Comparison of ENCODE assay signal across 23 mouse cellular contexts in the genomic region with DNA sequence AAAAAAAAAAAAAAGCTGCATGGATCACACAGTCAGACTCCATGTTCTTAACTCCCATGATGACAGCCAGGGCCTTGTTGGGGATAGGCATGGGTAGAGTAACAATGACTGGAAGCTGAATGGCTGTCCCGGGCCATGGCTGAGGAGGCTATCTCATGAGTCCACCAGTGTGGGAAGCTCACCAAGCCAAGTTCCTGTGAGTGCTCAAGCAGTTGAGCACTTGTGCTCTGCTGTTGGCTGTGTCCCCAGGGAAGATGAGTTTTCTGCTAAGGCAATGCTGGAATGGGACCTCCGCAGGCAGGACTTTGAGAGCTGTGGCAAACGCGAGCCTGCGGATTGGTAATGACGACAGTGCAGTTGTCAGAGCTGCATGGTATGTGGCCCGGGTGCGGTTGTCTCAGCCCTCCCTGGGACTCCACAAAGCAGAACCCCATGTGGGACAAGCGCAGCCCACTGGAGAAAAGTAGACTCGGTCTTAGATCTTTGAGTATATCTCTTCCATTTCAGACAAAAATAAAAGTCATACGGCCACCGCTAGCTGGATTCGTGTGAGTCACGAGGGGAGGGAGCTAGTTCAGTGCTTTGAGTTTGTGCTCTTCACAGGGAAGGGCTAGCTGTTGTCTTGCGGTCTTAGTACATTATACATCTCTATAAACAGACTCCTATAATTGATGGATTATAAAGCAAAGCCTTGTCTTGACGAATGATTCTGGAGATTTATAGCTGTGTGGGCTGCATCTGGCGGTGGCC. TPM values are rescaled to one million over a fixed set of nuclear protein-coding genes. Genes with fewer than 3 reads are reported as not detected.
DNase-seq lines count a peak whose midpoint lies in the region; ATAC-seq and TF ChIP-seq lines count a peak whose summit lies in the region.
"Had no signal": no experiment of that assay in that cellular context is flagged by ENCODE, and none has a peak within 500 bp of the region (broad histone marks: within the 10 kb centered on the region; RNA-seq: fewer than 3 reads in every experiment).

No protein-coding gene starts in this region.

- peaks cover 77% of the 10 kb centered on the region for H3K36me3 ChIP-seq in C2C12 (ENCODE audit: control insufficient read depth, insufficient read depth)
- H3K36me3 ChIP-seq in midbrain, embryonic 15.5 days (replicated peaks), result no peaks in the 10 kb centered on the region
- H3K36me3 ChIP-seq: forebrain, embryonic 15.5 days; G1E had no signal

- DNase-seq in heart, adult 9 months (ENCODE audit: low spot score in 2 of 2), result peak; percentile 28 to 50
- no peak for DNase-seq in heart, postnatal 10 days
- no peak for DNase-seq in Patski (ENCODE audit: low read depth, low spot score)
- DNase-seq in cerebellum, postnatal 4 days (ENCODE audit: low spot score in 2 of 2), result no peak
- DNase-seq: adrenal gland, adult 2 months; adrenal gland, postnatal 10 days; adrenal gland, postnatal 25 days; cerebellum, adult 11 months; cerebellum, adult 18-20 months; cerebellum, adult 8-10 months; cerebellum, adult 9-11 months; cerebellum, postnatal 14 days; cerebellum, postnatal 36 days; forebrain, postnatal 0 days had no signal

- intact Hi-C loops in heart, postnatal 10 days (cut with DNase I), result no loop called here

- peak; percentile 46 for ATAC-seq in Patski
- no peak for ATAC-seq in midbrain, embryonic 15.5 days (replicated peaks)
- ATAC-seq: CD4-positive, CD25-positive, alpha-beta regulatory T cell, adult 4 months; forebrain, embryonic 13.5 days; forebrain, embryonic 15.5 days; forebrain, postnatal 0 days had no signal

- no peak overlapping the region for H3K4me2 ChIP-seq in midbrain, embryonic 15.5 days
- H3K4me2 ChIP-seq: embryonic facial prominence, embryonic 12.5 days; forebrain, embryonic 13.5 days; forebrain, embryonic 15.5 days had no signal

- H3ac ChIP-seq in C2C12 (ENCODE audit: control insufficient read depth, insufficient read length, low read depth), result peak overlapping the region; percentile 14

- no peak overlapping the region for H3K4me3 ChIP-seq in C2C12 (ENCODE audit: insufficient read depth, poor library complexity, severe bottlenecking)
- H3K4me3 ChIP-seq in midbrain, embryonic 15.5 days, result no peak overlapping the region
- H3K4me3 ChIP-seq: embryonic facial prominence, embryonic 10.5 days; embryonic facial prominence, embryonic 12.5 days; forebrain, embryonic 13.5 days; forebrain, embryonic 15.5 days had no signal

- TF ChIP-seq CTCF in C2C12 (IDR thresholded peaks at IDR 0.05; ENCODE audit: control insufficient read depth, insufficient read depth, insufficient read length), result no peak
- no peak for TF ChIP-seq CTCF in Patski (IDR thresholded peaks at IDR 0.05)

- 93% methylated on average over 17 of the region's 17 CpGs for whole genome bisulfite sequencing in midbrain, embryonic 15.5 days

- POLR2A ChIA-PET in Patski (lab: Charles Lee), result no interaction called here

- H3K79me3 ChIP-seq in C2C12 (ENCODE audit: low read depth), result peaks cover 67% of the 10 kb centered on the region

- no peak overlapping the region for H3K27ac ChIP-seq in midbrain, embryonic 15.5 days
- H3K27ac ChIP-seq: embryonic facial prominence, embryonic 10.5 days; embryonic facial prominence, embryonic 12.5 days; forebrain, embryonic 13.5 days; forebrain, embryonic 15.5 days had no signal

- no peaks in the 10 kb centered on the region for H3K4me1 ChIP-seq in midbrain, embryonic 15.5 days

- H3K79me2 ChIP-seq in C2C12 (ENCODE audit: control insufficient read depth, insufficient read depth), result peaks cover 83% of the 10 kb centered on the region

- CTCF ChIA-PET in Patski (lab: Charles Lee), result interaction anchor here (1.1 to 1.5 kb wide), 2 partner anchors 9 to 16 kb away, joined by 3 to 4 read pairs; no protein-coding TSS in a partner anchor

- no peaks in the 10 kb centered on the region for H3K9me3 ChIP-seq in midbrain, embryonic 15.5 days
- H3K9me3 ChIP-seq: forebrain, embryonic 13.5 days; forebrain, embryonic 15.5 days had no signal

- H3K9ac ChIP-seq in midbrain, embryonic 15.5 days, result no peak overlapping the region
- H3K9ac ChIP-seq: embryonic facial prominence, embryonic 12.5 days; forebrain, embryonic 13.5 days; forebrain, embryonic 15.5 days; forebrain, postnatal 0 days had no signal

- no peaks in the 10 kb centered on the region for H3K27me3 ChIP-seq in C2C12 (ENCODE audit: control insufficient read depth, insufficient read depth, insufficient read length)
- H3K27me3 ChIP-seq in Patski, result no peaks in the 10 kb centered on the region
- no peaks in the 10 kb centered on the region for H3K27me3 ChIP-seq in midbrain, embryonic 15.5 days (replicated peaks)
- H3K27me3 ChIP-seq: CH12.LX; embryonic facial prominence, embryonic 12.5 days; forebrain, embryonic 13.5 days; forebrain, embryonic 15.5 days had no signal

- in situ Hi-C loops in Patski (cut with MboI; ENCODE audit: low pct_unique_long_range_greater_than_20kb), result no loop called here

TF ChIP-seq in C2C12, 6 proteins besides CTCF, POLR2A, EP300 and RAD21:
- TF ChIP-seq MYOG (IDR thresholded peaks at IDR 0.05; ENCODE audit: control insufficient read depth, extremely low read depth, insufficient read length) (no peak), USF1 (IDR thresholded peaks at IDR 0.05; ENCODE audit: low read depth) (peak; percentile 77), FOSL1 (IDR thresholded peaks at IDR 0.05; ENCODE audit: insufficient read depth, low read length, poor library complexity, severe bottlenecking) (peak; percentile 4), MYOD1 (IDR thresholded peaks at IDR 0.05; ENCODE audit: control insufficient read depth, insufficient read length, low read depth) (peak; percentile 25), CEBPB (IDR thresholded peaks at IDR 0.05; ENCODE audit: low read depth) (no peak), MAX (IDR thresholded peaks at IDR 0.05) (no peak)
TF ChIP-seq in C2C12: peak in this region for 3.

RNA-seq across cellular contexts. Expression of gene Dap, which starts 20.8 kb away (rescaled TPM):
- total RNA-seq in heart, postnatal 10 days (2021), result 10 to 100 TPM; 36.2 to 41.3 TPM
- polyA plus RNA-seq in C2C12 (2012; fragmentation: generic; extraction: Trizol) (566 TPM), Patski (2021) (174 TPM)
- polyA plus RNA-seq in midbrain, embryonic 15.5 days (2015; fragmentation: Nextera tagmentation; extraction: Ambion mirVana), result 22.8 and 24.8 TPM in 2 replicates

Comparison
In these comparisons a context has a peak if more than half of its experiments do, and no peak if none do; other contexts are left out.
1. DNase-seq: peak in heart, adult 9 months (2 of 2); none in heart, postnatal 10 days (0 of 2), Patski (single experiment) and cerebellum, postnatal 4 days (0 of 2).